Mouse (Mus musculus): Measurements from ENCODE around the gene H2al1a.
"Not testable (repeated sequence)": the region's sequence is repeated elsewhere in the genome, so short reads cannot be mapped to it uniquely, and the experiment has no call there.

The H2al1a gene

DNA sequence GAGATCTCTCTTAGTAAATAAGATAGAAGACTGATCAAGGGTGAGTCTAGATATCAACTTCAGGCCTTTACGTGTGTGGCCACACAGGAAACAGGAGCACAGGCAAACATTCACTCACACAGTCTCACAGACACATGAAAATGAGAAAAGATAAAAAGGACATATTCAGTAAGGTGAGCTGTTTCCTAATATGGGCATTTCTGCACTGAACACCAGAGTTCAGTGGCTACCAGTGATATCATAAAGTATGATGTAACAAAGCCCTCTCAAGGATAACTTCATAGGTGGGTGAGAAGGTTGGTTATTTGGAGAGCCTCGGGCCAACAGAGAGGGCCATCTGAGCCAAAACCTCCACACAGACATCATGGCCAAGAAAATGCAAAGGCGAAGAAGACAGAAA lies at the start of gene H2al1a:
Gene H2al1a (plus strand): TSS at position 301 of the 400 bp plus-strand sequence.
- DNase-seq: not testable (repeated sequence)

- DNase-seq: no peak
Observed at GRCm38 (mm10) chrX:11250155-11250554, 48.9 kb upstream of the H2al1a start.

- DNase-seq: no peak
Observed at GRCm38 (mm10) chrX:11254062-11254461, 45.0 kb upstream of the H2al1a start.

- DNase-seq: no peak
Observed at GRCm38 (mm10) chrX:11254521-11255207, 44.4 kb upstream of the H2al1a start.

DNA sequence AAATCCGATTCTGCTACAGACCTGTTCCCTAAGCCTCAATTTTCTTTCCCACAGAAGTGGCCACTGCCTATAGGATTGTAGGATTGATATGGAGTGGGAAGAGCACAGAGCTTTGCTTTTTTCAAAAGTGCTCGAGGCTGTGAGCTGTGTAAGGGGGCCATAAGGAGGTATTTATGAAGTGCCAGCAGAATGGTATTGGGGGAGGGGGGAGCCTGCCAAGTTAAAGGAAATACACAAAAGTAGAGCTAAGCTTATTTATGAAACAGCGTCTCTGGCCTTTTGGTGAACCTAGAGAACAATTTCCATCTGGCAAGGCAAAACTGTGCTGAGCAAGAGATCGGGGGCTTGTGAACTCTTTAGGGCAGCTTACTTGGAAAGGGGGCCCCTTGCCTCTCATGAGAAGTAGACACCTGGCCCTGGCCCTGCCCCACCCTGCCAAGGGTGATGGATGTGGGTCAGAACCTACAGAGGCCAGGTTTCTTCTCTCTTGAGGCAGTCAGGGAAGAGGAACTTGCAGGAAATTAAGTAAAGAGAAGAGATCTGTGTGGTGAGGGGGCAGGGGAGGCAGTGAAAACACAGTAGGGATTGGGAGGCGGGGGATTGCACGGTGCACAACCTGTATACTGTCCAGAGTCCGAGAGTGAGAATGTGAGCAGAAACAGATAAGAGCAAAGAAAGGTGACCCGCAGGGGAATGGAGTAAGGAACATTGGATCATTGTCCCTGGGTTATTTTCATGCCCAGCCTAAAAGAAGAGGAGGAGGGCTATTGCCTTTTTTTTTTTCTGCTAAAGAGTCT lies 43.3 kb upstream of the H2al1a start:
- no peak for DNase-seq

GRCm38 (mm10) chrX:11264918-11265317 lies 34.1 kb upstream of the H2al1a start:
- DNase-seq: no peak

DNA sequence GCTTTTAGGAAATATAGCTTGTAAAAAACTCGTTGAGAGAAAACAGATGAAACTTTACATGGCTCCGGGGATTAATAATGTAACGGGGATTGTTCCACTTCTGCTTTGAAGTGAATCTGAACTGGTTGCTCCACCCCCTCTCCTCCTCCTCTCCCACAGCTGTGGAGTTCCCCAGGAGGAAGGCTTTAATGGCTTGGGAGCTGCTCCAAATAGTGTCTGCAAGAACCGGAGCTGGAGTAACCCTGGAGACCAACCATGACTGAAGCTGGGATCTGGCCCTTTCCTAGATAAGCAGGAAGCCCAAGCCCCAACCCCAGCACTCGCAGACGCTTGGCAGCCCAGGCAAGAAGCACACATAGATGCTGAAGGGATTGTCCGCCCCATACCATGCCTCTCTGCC lies 31.3 kb upstream of the H2al1a start:
- no peak for DNase-seq

DNA sequence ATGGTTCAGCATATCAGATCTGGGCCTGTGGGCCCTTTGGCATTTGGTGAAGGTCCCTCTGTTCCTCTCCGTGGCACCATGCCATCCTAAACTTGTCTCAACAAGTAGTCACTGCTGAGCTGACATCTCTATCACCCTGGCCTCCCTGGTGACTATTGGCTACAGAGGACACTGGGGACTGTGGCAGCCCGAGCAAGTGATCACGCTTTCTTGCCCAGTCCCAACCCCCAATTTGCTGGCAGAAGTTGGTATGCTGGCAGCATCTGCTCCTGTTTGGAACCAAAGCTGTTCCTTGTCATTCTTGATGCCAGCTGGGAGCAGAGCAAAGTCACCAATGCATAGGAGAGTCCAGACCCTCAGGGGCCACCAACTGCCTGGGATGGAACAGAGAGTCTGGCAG lies 30.0 kb upstream of the H2al1a start:
- DNase-seq: no peak

DNA sequence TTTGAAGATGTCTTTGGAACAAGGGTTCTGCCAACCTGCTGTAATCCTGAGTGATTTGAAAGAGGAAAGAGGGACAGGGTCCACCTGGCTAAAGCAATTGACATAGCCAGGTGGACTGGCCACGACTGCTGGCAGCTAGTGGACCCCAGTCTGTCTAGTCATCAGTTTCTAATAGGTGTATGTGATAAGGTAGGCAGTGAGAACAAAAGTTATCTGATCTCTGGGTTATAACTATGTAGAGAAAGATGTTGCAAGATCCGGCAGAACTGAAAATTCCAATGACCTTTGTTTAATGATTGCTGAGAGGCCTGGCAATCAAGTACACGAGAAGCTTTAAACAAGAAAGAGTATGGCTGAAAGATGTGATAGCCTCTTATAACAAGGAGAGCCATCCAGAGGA lies 25.9 kb upstream of the H2al1a start:
- no peak for DNase-seq

- DNase-seq: no peak
Observed at GRCm38 (mm10) chrX:11277083-11277482, 22.0 kb upstream of the H2al1a start.

DNA sequence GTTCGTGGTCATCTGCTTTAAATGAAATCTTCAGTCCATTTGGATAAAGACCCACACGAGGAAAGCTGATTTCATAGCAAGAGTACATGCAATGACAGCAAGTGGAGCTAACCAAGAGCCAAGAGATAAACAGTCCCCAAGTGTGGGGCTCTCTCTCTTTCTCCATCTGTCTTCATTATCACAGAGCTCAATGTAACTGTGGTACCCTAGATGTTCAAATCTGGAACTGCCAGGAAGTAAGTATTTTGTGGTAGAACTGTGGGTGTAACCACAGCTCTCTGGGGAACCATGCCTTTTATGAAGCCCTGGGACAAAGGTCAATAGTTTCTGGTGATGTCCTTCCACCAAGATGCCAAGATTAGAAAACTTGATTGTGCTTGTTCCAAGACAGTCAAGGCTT lies 18.3 kb upstream of the H2al1a start:
- no peak for DNase-seq

GRCm38 (mm10) chrX:11288306-11288882 lies 10.7 kb upstream of the H2al1a start:
- no peak for DNase-seq

- DNase-seq: no peak
Observed at GRCm38 (mm10) chrX:11289244-11289643, 9.8 kb upstream of the H2al1a start.

- DNase-seq: not testable (repeated sequence)
Observed at GRCm38 (mm10) chrX:11302132-11302531, 3.1 kb downstream of the H2al1a start, which contains the start of gene H2al1b. TSS of gene H2al1b (plus strand) at chrX:11302432.

DNA sequence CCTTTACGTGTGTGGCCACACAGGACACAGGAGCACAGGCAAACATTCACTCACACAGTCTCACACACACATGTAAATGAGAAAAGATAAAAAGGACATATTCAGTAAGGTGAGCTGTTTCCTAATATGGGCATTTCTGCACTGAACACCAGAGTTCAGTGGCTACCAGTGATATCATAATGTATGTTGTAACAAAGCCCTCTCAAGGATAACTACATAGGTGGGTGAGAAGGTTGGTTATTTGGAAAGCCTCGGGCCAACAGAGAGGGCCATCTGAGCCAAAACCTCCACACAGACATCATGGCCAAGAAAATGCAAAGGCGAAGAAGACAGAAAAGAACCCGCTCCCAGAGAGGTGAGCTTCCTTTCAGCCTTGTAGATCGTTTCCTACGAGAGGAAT lies 6.3 kb downstream of the H2al1a start, which contains the start of gene H2al1c:
Gene H2al1c (plus strand): TSS at position 301 of the 400 bp plus-strand sequence.
- not testable (repeated sequence) for DNase-seq

- DNase-seq: not testable (repeated sequence)
Observed at GRCm38 (mm10) chrX:11308524-11308923, 9.5 kb downstream of the H2al1a start, which contains the start of gene H2al1d. TSS of gene H2al1d (plus strand) at chrX:11308824.

GRCm38 (mm10) chrX:11311634-11312033 lies 12.6 kb downstream of the H2al1a start, which contains the start of gene H2al1e:
TSS of gene H2al1e (plus strand) at chrX:11311934.
- DNase-seq: not testable (repeated sequence)

- DNase-seq: not testable (repeated sequence)
Observed at GRCm38 (mm10) chrX:11314858-11315257, 15.8 kb downstream of the H2al1a start, which contains the start of gene H2al1f. TSS of gene H2al1f (plus strand) at chrX:11315158.

DNA sequence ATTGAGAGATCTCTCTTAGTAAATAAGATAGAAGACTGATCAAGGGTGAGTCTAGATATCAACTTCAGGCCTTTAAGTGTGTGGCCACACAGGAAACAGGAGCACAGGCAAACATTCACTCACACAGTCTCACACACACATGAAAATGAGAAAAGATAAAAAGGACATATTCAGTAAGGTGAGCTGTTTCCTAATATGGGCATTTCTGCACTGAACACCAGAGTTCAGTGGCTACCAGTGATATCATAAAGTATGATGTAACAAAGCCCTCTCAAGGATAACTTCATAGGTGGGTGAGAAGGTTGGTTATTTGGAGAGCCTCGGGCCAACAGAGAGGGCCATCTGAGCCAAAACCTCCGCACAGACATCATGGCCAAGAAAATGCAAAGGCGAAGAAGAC lies 18.9 kb downstream of the H2al1a start, which contains the start of gene H2al1g:
Gene H2al1g (plus strand): TSS at position 301 of the 400 bp plus-strand sequence.
- not testable (repeated sequence) for DNase-seq

- not testable (repeated sequence) for DNase-seq
Observed at GRCm38 (mm10) chrX:11321192-11321591, 22.1 kb downstream of the H2al1a start, which contains the start of gene H2al1h. TSS of gene H2al1h (plus strand) at chrX:11321492.

- DNase-seq: not testable (repeated sequence)
Observed at GRCm38 (mm10) chrX:11324359-11324758, 25.3 kb downstream of the H2al1a start, which contains the start of gene H2al1i. TSS of gene H2al1i (plus strand) at chrX:11324659.

DNA sequence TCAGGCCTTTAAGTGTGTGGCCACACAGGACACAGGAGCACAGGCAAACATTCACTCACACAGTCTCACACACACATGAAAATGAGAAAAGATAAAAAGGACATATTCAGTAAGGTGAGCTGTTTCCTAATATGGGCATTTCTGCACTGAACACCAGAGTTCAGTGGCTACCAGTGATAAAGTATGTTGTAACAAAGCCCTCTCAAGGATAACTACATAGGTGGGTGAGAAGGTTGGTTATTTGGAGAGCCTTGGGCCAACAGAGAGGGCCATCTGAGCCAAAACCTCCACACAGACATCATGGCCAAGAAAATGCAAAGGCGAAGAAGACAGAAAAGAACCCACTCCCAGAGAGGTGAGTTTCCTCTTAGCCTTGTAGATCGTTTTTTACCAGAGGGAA lies 28.5 kb downstream of the H2al1a start, which contains the start of gene H2al1j:
Gene H2al1j (plus strand): TSS at position 301 of the 400 bp plus-strand sequence.
- not testable (repeated sequence) for DNase-seq

DNA sequence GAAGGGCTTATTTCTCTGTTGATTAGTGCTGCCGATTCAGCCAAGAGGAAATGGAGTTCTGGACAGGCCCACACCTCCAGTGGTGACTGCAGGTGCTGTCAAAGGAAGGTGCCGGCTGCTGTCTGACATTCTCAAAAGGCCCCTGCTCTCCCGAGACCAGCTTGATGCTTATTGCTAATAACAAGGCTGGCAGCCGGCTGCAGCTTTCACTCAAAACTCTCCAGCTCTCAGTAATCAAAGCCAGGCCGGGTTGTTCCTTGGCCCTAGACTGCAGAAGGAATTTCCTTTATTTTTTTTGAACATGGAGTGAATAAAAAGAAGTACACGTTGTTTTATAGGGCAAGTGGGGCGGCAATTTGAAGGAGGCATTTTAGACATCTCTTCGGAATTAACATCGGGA lies 46.7 kb downstream of the H2al1a start:
- DNase-seq: no peak

Measured in thymus, postnatal 4 days (tissue).